Mouse (Mus musculus) small intestine, adult 2 months (tissue): Measurements from ENCODE around the gene Ccdc63. TPM values are rescaled to one million over a fixed set of nuclear protein-coding genes. Genes with fewer than 3 reads are reported as not detected.

Source experiments
- H3K27ac ChIP-seq: fragments of 200-500 bp; 2 replicates; pipeline ENCODE4 v1.5.1; 2012; ENCODE audit warnings: low read depth, low read length, control low read depth, inconsistent platforms; ENCODE audit not compliant: insufficient read depth
- H3K27me3 ChIP-seq: fragments of 200-500 bp; 2 replicates; pipeline ENCODE4 v1.6.1; 2012; ENCODE audit warnings: mild to moderate bottlenecking, moderate library complexity, low read length, inconsistent platforms; ENCODE audit not compliant: control insufficient read depth, insufficient read depth
- H3K36me3 ChIP-seq: fragments of 200-500 bp; 2 replicates; pipeline ENCODE4 v1.6.1; 2012; ENCODE audit warnings: mild to moderate bottlenecking, low read length, control low read depth, inconsistent platforms; ENCODE audit not compliant: control insufficient read depth, insufficient read depth
- H3K4me1 ChIP-seq: fragments of 200-500 bp; 2 replicates; pipeline ENCODE4 v1.6.1; 2012; ENCODE audit warnings: low read length, inconsistent platforms, mixed read lengths; ENCODE audit not compliant: control insufficient read depth, insufficient read depth, insufficient read length
- H3K4me3 ChIP-seq: fragments of 200-500 bp; 2 replicates; pipeline ENCODE4 v1.5.1; 2012; ENCODE audit warnings: low read depth, mild to moderate bottlenecking, control low read depth, inconsistent platforms, low read length, moderate library complexity
- CTCF ChIP-seq: fragments of 200-500 bp; IDR thresholded peaks from 2 replicates; pipeline ENCODE4 v1.5.1; 2012; ENCODE audit warnings: low read depth, mild to moderate bottlenecking, control low read depth, inconsistent platforms, low read length, moderate library complexity, mixed read lengths; ENCODE audit not compliant: insufficient replicate concordance, insufficient read length; ENCODE audit errors: extremely low read depth
- POLR2A ChIP-seq: fragments of 200-500 bp; IDR thresholded peaks from 2 replicates; pipeline ENCODE4 v1.6.1; 2012; ENCODE audit warnings: low read depth, mild to moderate bottlenecking, control low read depth, inconsistent platforms, low read length, moderate library complexity
- WGBS: fragments of 180-500 bp; shearing (Covaris S2); methylation state at CpG from one replicate; pipeline ENCODE4 v1.1.7; 2018; 5-methylcytosine and 5-hydroxymethylcytosine counted together
- polyA plus RNA-seq: library from polyadenylated mRNA; depleted of rRNA; stranded (reverse); fragments of >200 nt; gene quantifications from 2 replicates; pipeline ENCODE4 v1.2.3, GENCODE M21; 2012; rRNA removed

The Ccdc63 gene
- polyA plus RNA-seq, 1 experiment: 0.10 TPM

GRCm38 (mm10) chr5:122059060-122060017 is 81.3 kb downstream of the Ccdc63 start:
- WGBS: 20% methylated on average over 39 of the region's 39 CpGs
- peak overlapping the region; percentile 47 for H3K4me3 ChIP-seq

More at GRCm38 (mm10) chr5:122059060-122060017, 81.3 kb downstream of the Ccdc63 start:
- TF ChIP-seq CTCF (peak; percentile 79; the same call in 1 of the 2 replicates), POLR2A (no peak)
- Histone ChIP-seq H3K27me3 (0 out of 2 replicates have a peak, but pooled peaks cover 6% of the 10 kb centered on the region), H3K27ac (no peak overlapping the region), H3K36me3 (no peaks in the 10 kb centered on the region), H3K4me1 (peaks cover 4% of the 10 kb centered on the region)

Other genes with a start within 250 kb of the Ccdc63 start
- gene Cux2, start 90.7 kb downstream of the Ccdc63 start, polyA plus RNA-seq: 1.7 and 2.6 TPM in 2 replicates
- not detected in 2 replicates for gene Myl2, start 39.9 kb downstream of the Ccdc63 start, polyA plus RNA-seq
- gene Ppp1cc, start 17.5 kb upstream of the Ccdc63 start, polyA plus RNA-seq: 31.4 and 58.9 TPM in 2 replicates
- gene Hvcn1, start 66.0 kb upstream of the Ccdc63 start, polyA plus RNA-seq: 8.1 and 18.6 TPM in 2 replicates
- 5.8 and 12.5 TPM in 2 replicates for gene Tctn1, start 123.6 kb upstream of the Ccdc63 start, polyA plus RNA-seq
- gene Pptc7, start 143.5 kb upstream of the Ccdc63 start, polyA plus RNA-seq: 12.5 and 20.1 TPM in 2 replicates
- gene Rad9b, start 213.4 kb upstream of the Ccdc63 start, polyA plus RNA-seq: 0.39 and 0.98 TPM in 2 replicates
- 31.4 and 36.6 TPM in 2 replicates for gene Vps29, start 213.5 kb upstream of the Ccdc63 start, polyA plus RNA-seq
- gene Gpn3, start 231.1 kb upstream of the Ccdc63 start, polyA plus RNA-seq: 22.4 and 32.6 TPM in 2 replicates
- gene Fam216a, start 231.5 kb upstream of the Ccdc63 start, polyA plus RNA-seq: 3.2 and 3.5 TPM in 2 replicates